Mouse (Mus musculus): ENCODE measurements at regions not wholly inside any gene's neighbourhood (a gene's known extent, or its start where the extent isn't known, plus 50 kb on each side); places are given as distances from the start of the nearest gene placed in this dataset.

- intact Hi-C loops (cut with DNase I): no loop called here
Measured at GRCm38 (mm10) chr14:101269048-101269789, 69.1 kb upstream of the Prr30 start.

GRCm38 (mm10) chr14:101267536-101267935 lies 67.4 kb upstream of the Prr30 start:
- DNase-seq: no peak
- intact Hi-C loops (cut with DNase I): no loop called here

More at GRCm38 (mm10) chr14:101269048-101269789, 69.1 kb upstream of the Prr30 start:
- no peak for DNase-seq

All from heart, postnatal 36 days (tissue).